Comparison of ENCODE assay signal across 21 mouse cellular contexts in the genomic region with DNA sequence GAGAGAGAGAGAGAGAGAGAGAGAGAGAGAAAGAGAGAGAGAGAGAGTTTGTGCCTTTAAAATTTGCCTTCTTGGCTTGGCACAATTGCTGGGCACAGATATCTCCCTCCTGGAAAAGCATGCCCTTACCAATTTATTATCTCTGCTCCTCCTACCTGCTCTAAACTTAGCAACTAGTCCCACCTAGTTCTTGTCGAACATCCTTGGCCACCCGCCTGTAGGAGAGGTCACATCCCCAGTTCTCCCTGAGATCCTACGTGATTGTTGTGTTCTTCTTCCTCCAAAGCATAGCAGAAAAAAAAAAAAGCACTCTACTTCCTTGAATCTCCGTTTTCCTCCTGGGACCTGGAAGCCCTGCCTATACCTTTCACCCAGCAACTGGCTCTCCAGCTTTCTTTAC.
DNase-seq lines count a peak whose midpoint lies in the region.
"Had no signal": no experiment of that assay in that cellular context is flagged by ENCODE, and none has a peak within 500 bp of the region (broad histone marks: within the 10 kb centered on the region; RNA-seq: fewer than 3 reads in every experiment).

No protein-coding gene starts in this region.

- H3K36me3 ChIP-seq in heart, embryonic 10.5 days, result no peaks in the 10 kb centered on the region
- H3K36me3 ChIP-seq: embryonic facial prominence, embryonic 13.5 days; embryonic facial prominence, embryonic 15.5 days; forebrain, embryonic 10.5 days; forebrain, embryonic 12.5 days had no signal

- intact Hi-C loops in heart, postnatal 10 days (cut with DNase I), result no loop called here
- intact Hi-C loops in heart, postnatal 25 days (cut with DNase I), result no loop called here

- no peaks in the 10 kb centered on the region for H3K27me3 ChIP-seq in heart, embryonic 10.5 days (ENCODE audit: insufficient read depth, poor library complexity, severe bottlenecking)
- H3K27me3 ChIP-seq: embryonic facial prominence, embryonic 13.5 days; embryonic facial prominence, embryonic 15.5 days; forebrain, embryonic 12.5 days had no signal

- H3K9me3 ChIP-seq in heart, embryonic 10.5 days, result no peaks in the 10 kb centered on the region
- H3K9me3 ChIP-seq: embryonic facial prominence, embryonic 13.5 days; embryonic facial prominence, embryonic 15.5 days; forebrain, embryonic 10.5 days; forebrain, embryonic 12.5 days had no signal

- no peak overlapping the region for H3K4me3 ChIP-seq in heart, embryonic 10.5 days
- H3K4me3 ChIP-seq: embryonic facial prominence, embryonic 13.5 days; embryonic facial prominence, embryonic 15.5 days; erythroblast, embryonic 14.5 days; forebrain, embryonic 10.5 days; forebrain, embryonic 12.5 days had no signal

- H3K27ac ChIP-seq in heart, embryonic 10.5 days, result no peak overlapping the region
- H3K27ac ChIP-seq: embryonic facial prominence, embryonic 13.5 days; embryonic facial prominence, embryonic 15.5 days; forebrain, embryonic 10.5 days; forebrain, embryonic 12.5 days had no signal

- DNase-seq in heart, adult 18-20 months, result peak; percentile 67 to 68
- DNase-seq in heart, postnatal 4 days, result no peak
- peak; percentile 23 to 37 for DNase-seq in heart, adult 9 months (ENCODE audit: low spot score in 2 of 2)
- no peak for DNase-seq in heart, embryonic 10.5 days (ENCODE audit: low spot score)
- peak; percentile 26 to 41 for DNase-seq in heart, postnatal 10 days
- no peak for DNase-seq in heart, postnatal 25 days (ENCODE audit: low spot score)
- DNase-seq: adrenal gland, adult 2 months; adrenal gland, postnatal 10 days; adrenal gland, postnatal 25 days; cerebellum, adult 11 months; cerebellum, adult 18-20 months; cerebellum, adult 8-10 months; cerebellum, adult 9-11 months; cerebellum, postnatal 14 days; cerebellum, postnatal 36 days; embryo, embryonic 11 days had no signal

- H3K4me1 ChIP-seq in heart, embryonic 10.5 days, result no peaks in the 10 kb centered on the region
- H3K4me1 ChIP-seq: embryonic facial prominence, embryonic 13.5 days; embryonic facial prominence, embryonic 15.5 days; forebrain, embryonic 10.5 days; forebrain, embryonic 12.5 days had no signal

- 70% methylated on average over 4 of the region's 4 CpGs for WGBS in heart, embryonic 10.5 days

Comparison
In these comparisons a context has a peak if more than half of its experiments do, and no peak if none do; other contexts are left out.
1. DNase-seq: peak in heart, adult 18-20 months (2 of 2), heart, adult 9 months (2 of 2) and heart, postnatal 10 days (2 of 2); none in heart, postnatal 4 days (single experiment), heart, embryonic 10.5 days (single experiment) and heart, postnatal 25 days (single experiment).